Mouse (Mus musculus): ENCODE results near the gene Trappc6a.

GRCm38 (mm10) chr7:19470308-19470707 is 37.9 kb upstream of the Trappc6a start:
- TF ChIP-seq CTCF (IDR thresholded peaks at IDR 0.05; ENCODE audit: borderline replicate concordance, insufficient read depth, low read length) (no peak), POLR2A (IDR thresholded peaks at IDR 0.05; ENCODE audit: low read depth, low read length) (no peak)

Data from embryonic fibroblast, embryonic 13.5 days (primary cell).